Mouse (Mus musculus): ENCODE measurements around the gene Gm28035.

Gm28035 gene

DNA sequence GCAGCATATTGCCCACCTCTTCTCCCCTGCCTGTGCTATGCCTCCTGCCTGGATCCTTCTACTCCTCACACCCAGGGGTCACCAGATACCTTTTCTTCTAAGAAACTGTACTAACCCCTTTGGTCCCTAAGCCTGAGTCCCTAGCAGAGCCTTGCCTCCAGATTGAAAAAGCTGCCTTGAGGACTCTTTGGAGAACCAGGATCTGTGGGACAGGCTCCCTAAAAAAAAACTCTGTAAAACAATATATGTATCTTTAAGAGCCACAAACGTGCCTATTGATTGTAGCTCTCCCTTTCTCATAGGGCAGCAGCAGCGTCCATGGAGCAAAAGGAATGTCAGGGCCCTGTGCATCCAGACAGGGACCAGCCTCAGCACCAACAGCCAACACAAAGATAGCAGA, at the start of gene Gm28035:
Gm28035 (plus strand) TSS at position 301 of the 400 bp plus-strand sequence.
- no peak for DNase-seq (ENCODE audit: low spot score)

DNA sequence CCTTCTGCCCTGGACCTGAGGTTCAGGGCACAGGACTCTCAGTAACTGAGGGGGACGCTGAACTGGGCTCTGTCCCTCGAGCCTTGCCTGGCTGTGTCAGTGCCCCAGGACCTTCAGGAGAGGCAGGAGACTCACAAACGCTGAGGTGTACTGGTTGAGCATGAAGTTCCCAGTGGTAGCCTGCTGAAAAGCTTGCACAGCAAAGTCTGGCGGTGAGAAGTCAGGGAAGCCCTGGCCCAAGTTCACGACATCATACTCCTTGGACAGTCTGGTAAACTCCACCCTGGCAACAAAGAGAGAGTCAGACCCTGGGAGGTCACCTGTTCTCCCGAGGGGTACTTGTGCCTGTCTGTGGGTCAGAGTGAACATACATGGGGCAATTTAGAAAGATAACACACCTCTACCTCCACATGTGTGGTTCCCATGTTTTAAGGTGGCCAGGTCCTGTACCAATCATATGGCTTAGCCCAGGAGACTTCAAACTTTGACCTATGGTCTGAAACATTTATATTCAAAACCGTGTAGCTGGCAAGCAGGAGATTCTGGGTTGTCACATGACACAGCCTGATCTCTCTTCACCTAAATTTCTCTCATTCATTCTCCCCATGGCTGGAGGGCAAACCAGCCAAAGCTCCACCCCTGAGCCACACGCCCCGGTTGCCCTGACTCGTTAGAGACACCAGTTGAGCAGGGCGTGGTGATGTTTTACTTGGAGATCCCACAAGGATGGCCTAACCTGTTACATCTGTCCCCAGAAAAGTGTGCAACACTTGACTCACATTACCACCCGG, 48.4 kb upstream of the Gm28035 start:
- no peak for DNase-seq (ENCODE audit: low spot score)

DNA sequence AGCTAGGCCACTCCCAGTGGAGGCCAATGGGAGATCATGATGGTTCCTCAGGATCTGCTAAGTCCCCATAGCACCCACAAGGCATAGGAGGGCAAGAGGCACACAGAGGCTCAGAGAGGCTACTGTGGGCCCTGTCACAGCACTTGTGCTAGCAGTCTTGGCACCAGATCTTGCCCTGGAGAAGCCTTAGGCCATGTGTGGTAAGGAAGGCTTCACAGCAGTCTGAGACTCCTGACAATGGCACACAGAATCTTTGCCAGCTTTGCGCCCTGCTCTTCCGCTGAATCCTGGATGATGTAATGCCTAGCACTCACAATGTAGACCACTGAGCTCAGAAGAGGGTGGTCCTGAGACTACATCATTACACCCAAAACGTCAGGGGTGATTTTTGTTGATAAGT, 45.7 kb upstream of the Gm28035 start:
- DNase-seq (ENCODE audit: low spot score), result no peak

DNA sequence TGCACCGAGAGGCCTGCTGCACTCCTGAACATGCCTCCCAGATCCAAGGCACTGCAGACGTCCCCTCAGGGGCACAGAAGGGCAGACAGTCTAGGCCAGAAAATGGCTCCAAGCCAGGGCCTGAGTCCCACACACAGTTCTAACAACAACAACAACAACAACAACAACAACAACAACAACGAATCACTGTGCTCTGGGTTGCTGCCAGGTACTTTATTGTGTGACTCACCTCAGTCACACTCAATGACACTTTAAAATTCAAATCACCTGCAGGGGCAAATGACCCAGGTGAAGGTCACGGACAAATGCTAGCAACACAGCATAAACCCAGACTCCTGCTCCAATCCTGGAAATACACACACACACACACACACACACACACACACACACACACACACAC, 42.3 kb upstream of the Gm28035 start:
- no peak for DNase-seq (ENCODE audit: low spot score)

DNA sequence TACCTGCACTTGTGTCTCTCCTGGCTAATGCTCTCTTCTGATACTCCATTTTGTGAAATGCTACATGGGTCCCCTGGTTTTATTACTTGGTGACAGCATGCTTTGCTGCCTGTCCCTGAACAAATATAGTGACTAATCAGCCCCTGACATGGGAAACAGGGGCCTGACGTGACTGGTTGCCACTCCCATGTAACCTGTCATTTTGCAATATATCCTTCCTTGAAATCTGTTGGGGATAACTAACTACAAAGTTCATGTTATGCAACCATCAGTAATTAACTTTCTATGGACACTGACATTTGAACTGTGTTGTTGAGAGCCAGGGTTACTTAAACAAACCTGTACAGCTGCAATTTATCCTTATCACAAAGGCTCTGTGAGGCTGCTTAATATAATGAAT, 40.4 kb upstream of the Gm28035 start:
- no peak for DNase-seq (ENCODE audit: low spot score)

DNA sequence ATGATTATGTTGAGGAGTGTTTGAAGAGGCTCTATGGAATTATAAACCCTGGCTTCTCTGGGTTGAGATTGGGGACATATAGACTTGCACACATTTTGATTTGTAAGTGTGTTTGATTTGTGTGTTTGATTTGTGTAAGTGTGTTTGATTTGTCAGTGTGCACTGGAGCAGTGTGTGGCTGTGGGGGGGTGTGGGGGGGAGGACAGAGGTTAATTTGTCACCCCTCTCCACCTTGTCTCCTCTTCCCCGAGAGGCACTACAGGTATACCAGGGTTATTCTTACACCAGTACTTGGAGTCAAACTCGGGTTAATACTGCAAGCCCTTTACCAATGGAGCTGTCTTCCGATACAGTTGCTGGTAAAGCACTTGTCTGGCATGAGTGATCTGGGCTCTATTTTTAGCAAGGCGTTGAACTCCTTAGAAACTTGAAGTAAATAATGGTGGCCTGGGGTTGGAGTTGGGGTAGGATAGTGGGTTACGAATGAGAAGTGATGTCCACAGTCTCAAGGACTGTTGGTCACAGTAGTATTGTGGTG, 39.9 kb upstream of the Gm28035 start:
- DNase-seq (ENCODE audit: low spot score), result no peak

DNA sequence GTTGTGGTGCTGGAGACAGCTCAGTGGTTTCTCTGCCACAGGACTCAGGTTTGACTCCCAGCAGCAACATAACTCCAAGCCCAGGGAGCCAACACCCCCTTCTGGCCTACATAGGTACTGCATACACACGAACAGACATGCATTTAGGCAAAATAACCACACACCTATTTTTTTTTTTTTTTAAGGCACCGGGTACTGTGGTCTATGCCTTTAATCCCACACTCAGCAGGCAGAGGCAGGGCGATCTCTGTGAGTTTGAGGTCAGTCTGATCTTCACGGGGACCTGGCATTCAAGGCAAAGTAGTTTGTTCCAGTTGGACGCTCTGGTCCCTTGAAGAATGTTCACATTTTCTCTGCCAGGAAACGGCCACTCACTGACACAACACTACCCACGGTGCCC, 36.9 kb upstream of the Gm28035 start:
- DNase-seq (ENCODE audit: low spot score), result peak; percentile 56

DNA sequence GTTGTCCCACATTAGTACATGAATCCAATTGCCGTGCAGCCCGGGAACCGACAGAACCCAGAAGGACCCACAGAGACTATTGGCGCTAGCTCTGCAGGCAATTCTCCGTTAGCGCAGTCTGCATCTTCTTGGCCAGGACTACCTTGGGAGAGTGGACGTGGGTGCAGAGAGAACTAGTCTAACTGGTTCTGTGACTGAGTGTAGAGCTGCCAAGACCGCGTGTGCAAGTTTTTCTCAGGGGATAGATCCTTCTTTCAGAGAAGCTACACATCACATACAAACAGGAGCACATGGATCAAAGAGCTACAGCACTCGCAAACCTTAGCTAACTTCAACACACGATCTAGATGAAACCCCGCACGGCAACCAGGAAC, 35.1 kb upstream of the Gm28035 start:
- no peak for DNase-seq (ENCODE audit: low spot score)

DNA sequence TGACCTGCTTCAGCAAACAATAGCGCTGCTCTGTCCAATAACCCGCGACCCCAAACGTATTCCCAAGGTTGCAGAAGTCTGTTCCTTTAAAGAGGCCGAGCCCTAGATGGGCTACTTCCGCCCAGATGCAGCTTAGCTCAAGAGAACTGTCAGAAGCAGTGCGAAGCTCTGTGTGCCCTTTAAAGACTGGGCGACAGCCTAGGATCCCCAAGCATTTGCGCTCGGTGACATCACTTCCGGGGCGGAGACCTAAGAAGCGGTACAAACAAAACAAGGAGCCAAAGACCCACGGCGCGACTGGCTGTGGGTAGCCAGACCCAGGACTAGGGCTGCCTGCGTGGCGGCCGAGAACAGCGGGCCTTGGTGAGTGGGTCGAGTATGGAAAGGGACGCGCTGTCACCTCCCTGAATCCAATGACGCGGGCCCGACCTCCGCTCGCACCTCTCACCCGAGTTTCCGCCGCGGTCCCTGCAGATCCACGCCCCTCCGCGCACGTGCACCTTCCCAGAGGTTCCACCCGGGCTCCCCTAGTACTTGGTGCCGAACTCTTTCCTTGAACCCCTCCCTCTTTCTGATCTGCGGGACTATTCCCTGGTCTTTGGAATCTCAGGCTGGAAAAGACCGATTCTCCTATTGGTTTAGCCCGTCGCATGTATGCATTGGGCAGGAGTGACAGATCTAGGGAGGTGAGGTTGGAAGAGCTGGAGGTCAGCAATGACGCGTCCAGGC, 34.6 kb upstream of the Gm28035 start, which contains the start of gene Kyat1:
Kyat1 (minus strand) TSS at position 219 of the 729 bp plus-strand sequence.
- DNase-seq (ENCODE audit: low spot score), result peak; percentile 95

DNA sequence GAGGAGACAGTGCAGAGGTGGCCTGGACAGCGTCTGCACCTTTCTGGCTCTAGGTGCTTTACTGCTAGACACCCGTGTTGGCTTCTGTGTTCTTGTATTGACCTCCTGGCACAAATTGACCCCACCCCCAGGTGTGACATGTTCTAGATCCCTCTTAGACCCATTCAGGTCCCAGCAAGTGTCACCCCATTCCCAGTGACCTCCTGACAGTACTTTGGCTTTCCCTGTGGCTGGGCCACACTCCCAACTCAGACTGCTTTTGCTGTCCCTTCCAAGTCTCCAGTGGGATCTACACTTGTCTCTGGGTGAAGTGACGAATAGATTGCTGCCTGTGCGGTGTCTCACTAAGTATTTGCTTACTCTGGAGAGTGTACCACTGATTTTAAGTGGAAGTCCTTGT, 33.0 kb upstream of the Gm28035 start:
- no peak for DNase-seq (ENCODE audit: low spot score)

DNA sequence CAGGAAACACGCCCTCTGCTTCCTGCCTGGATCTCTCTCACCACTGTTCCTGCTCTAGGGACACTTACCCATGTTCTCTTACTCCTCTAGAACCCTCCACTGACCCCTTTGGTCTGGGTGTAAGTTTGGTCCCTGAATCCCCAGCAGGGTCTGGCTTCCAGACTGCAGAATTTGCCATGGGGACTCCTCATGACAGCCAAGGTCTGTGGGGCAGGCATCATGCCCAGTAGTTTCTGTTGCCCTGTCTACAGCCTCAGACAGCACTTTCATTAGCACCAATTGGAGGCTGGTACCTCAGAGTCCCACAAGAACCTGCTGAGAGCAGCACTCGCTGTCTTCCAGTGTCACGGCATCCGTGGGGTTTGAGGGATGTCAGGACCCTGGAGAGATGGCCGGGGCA, 32.5 kb upstream of the Gm28035 start:
- DNase-seq (ENCODE audit: low spot score), result no peak

DNA sequence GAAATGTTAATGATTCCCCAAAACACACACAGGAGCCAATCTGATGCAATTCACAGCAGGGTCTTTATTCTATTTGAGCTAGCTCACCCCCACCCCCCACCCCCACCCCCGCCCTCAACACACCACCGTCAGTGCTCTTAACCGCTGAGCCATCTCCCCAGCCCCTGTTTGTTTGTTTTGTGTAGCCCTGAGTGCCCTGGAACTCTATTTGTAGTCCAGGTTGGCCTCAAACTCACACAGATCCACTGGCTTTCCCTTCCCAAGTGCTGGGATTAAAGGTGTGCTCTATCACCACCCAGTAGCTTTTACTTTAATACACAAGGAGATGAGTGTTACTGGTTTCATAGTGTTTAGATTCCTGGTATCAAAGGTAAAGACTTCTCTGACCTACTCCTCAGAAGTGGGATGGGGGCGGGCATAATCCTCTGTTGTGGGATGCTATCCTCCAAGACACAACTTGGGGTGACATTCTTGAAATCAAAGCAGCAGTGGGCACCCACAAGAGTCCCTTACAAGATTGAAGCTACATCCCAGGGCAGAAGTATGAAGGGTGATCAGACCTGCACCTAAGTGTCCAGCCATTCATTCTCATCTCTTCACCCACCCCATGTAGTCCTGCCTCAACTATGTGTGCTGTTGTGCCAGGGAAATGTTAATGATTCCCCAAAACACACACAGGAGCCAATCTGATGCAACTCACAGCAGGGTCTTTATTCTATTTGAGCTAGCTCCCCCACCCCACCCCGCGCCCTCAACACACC, 28.8 kb upstream of the Gm28035 start:
- no peak for DNase-seq (ENCODE audit: low spot score)

DNA sequence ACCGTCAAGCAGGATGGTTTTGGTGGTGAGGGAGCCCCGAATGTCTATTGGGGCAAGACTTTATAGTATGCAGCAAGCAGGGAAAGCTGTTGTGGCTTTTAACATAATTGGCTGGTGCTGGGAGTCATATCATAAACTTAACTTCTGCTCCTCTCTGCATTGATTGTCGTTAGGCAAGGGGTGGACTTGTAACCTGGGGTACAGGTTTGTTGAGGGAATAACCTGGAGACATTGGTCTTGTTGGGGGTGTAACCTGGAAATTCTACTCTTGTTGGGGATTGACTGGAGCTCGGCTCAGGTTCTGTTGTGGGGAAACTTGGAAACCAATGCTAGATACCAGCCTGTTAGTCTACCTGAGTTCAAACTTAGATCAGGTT, 28.2 kb upstream of the Gm28035 start:
- no peak for DNase-seq (ENCODE audit: low spot score)

DNA sequence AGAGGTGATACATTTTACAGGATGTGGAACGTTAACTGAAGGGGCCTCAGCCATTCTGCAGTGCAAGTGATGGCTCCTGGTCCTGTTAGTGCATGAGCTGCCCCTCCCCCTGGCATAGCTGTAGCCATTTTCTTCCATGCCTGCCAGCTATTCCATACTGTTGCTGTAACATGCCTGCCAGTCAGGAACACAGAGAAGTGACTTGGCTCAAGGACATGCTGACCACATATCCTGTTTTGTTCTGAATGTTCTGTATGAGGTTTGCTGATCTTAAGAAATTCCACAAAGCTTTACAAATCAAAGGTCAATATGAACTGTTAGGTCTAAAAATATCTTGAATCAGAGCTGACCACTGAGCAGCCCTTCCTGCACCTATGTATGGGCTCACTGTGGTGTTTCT, 27.4 kb upstream of the Gm28035 start:
- DNase-seq (ENCODE audit: low spot score), result no peak

DNA sequence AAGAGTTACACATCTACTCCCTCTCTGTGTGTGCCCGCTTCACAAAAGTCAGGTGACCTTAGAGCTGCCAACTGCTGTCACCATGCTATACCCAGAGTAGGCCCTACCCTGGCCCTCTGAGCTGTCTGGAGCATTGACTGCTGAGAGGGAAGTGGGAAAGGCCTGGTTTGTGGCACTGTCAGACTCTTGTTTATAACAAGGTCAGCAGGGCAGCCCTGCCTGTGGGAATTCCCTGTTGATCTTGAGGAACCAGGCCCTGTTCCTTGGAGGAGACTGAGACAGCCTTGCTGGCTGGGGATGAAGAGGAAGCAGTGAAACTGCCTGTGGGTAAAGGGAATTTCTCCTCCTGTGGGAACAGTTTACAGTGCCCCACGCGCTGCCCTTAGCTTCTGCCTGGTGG, 25.6 kb upstream of the Gm28035 start:
- DNase-seq (ENCODE audit: low spot score), result no peak

DNA sequence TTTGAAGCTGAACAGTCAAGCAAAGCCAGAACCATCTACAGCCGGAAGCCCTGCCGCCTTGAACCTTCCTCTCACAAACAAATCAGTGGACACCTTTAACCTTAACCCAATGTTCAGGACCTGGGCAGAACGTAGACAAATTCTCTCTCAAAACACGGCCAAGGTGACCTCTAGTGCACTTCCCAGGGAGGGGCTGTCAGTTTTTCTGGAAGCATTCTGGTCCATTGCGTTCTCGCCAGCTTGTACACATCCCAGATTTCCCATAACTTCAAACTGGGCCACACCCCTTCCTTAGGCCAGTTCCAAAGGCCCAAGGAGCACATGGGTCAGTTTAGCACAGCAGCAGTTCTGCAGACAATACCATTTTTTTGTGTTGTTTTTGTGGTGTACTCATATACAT, 24.9 kb upstream of the Gm28035 start:
- no peak for DNase-seq (ENCODE audit: low spot score)

DNA sequence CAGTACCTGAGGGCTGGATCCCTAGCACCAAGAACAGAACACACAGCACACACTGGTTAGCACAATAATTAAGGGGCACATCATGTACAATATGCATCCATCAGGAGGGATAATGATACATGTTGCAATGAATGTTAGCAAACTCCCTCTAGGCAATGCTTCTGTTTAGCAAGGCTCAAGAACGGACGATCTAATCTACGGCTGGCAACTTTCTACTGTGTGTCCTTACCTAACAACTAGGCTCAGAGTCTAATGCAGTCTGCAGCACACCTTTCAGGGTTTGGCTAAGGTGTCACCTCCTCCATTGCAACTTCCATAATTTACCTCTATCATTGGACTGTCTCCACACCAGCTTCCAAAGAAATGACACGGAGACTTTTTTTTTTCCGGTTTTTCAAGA, 24.1 kb upstream of the Gm28035 start:
- DNase-seq (ENCODE audit: low spot score), result no peak

DNA sequence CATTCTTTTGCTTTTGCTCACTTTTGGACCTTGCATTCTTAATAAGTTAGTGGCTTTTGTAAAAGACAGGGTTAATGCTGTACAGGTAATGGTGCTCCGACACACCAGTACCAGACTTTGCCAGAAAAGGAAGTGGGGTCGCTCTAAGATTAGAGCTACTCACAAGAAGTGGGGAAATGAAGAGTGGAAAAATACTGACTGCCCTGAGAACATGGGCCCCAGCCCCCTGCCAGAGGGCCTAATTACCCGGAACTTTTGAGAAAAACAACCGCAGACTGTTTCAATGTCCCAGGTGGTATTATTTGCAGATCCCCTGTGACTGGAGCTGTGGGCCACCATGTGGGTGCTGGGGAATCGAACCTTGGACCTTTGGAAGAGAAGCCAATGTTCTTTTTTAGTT, 4.8 kb upstream of the Gm28035 start:
- no peak for DNase-seq (ENCODE audit: low spot score)

DNA sequence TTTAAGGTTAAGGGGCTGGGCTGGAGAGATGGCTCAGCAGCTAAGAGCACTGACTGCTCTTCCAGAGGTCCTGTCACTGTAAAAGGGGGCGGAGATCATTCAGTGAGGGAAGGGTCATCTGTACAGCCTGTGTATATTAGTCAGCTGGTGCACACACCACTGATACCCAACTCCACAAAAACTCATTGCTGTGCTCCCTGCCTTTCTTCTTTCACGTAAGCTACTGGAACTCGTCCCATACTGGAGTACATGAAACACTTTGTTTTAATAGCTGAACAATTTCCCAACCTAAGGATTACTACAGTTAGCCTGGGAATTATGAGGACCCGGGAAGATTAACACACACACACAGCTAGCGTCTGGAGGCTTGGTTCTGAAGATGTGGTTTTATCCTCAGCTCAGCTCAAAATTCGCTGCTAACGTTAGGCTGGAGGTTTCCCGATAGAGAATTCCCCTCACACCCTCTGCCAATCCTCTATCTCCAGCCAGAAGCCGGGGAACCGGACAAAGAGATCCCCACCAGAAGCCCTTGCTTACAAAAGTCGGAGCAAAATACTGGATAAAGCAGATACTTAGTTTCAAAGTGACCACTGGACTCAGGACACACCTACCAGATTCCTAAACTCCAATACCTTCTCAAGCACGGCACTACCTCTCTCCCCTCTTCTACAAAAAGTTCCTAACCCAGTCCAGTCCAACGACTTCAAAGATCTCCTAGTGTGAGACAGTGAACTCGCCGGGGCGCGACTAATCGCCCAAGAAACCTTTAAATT, 3.8 kb upstream of the Gm28035 start:
- DNase-seq (ENCODE audit: low spot score), result no peak

DNA sequence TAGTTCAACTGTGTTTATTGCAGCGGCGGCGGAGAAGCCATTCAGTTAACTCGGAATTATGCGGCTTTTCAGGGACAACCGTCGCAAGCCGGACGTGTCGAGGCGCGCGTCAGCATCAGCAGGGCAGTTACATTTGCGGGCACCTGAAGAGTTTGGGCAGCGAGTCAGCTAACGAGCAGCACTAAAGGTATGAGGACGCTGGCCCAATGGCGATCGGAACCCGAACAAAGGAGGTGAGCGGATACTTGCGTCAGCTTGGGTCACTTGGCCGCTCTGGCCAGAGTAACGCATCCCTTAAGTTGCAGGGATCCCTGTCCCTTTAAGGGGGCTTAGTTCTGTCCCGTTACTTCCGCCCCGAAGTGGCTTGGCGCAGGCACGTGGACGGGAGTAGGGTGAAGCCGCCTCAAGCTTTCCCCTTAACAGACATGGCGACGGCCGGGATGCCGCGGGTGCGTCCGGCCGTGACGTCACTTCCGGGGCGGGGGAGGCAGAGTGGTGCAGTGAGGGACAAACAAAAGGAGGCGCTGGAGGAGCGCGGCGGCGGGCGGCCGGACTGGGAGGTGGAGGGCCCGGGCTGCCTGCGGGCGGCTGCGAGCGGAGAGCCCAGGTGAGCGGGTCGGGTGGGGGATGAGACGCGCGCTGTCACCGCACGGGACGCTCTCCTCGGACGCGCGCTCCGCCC, 3.0 kb upstream of the Gm28035 start, which contains the start of gene Lrrc8a:
Lrrc8a (plus strand) TSS at position 517 of the 682 bp plus-strand sequence.
- peak; percentile 100 for DNase-seq (ENCODE audit: low spot score)

DNA sequence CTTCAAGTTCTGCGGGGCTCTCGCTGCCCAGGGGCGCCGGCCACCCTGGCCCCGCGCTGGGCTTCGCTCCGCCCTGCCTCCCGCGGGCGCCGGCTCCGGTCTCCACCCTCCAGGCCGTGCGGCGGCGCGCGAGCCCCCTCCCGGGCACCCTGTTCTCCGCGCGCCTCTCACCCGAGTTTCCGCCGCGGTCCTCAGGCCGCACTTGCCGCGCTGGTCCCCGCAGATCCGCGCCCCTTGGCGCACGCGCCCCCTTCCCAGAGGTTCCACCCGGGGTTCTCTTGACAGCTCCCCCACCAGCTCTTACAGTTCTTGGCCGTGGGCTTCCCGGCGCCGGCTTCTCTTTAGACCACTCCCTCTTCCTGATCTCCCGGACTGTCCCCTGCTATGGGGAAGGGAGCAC, 2.5 kb upstream of the Gm28035 start:
- peak; percentile 60 for DNase-seq (ENCODE audit: low spot score)
